Mouse (Mus musculus): ENCODE results near the gene Nxpe2.

GRCm38 (mm10) chr9:48353148-48353698 lies at the start of gene Nxpe2:
- no peak for TF ChIP-seq POLR2A (IDR thresholded peaks at IDR 0.05; ENCODE audit: control insufficient read depth, low read depth, low read length)
- no peak for TF ChIP-seq CTCF (IDR thresholded peaks at IDR 0.05; ENCODE audit: control insufficient read depth, insufficient read depth, insufficient replicate concordance, low read depth, low read length)

Data from testis, adult 2 months (tissue).